Mouse (Mus musculus) cerebellum, postnatal 4 days (tissue): ENCODE results near the gene Gm7358.
"Not testable (repeated sequence)": the region's sequence is repeated elsewhere in the genome, so short reads cannot be mapped to it uniquely, and the experiment has no call there.

Source experiments
- DNase-seq, 2 experiments: peaks; one replicate each; pipeline ENCODE4 v3.0.0; 2022; ENCODE audit warnings: low spot score in 2 of 2, mixed read lengths in 1 of 2

The Gm7358 gene

GRCm38 (mm10) chr17:14059431-14059830 is at the start of gene Gm7358:
TSS of gene Gm7358 (minus strand) at chr17:14059531.
- not testable (repeated sequence) for DNase-seq

DNA sequence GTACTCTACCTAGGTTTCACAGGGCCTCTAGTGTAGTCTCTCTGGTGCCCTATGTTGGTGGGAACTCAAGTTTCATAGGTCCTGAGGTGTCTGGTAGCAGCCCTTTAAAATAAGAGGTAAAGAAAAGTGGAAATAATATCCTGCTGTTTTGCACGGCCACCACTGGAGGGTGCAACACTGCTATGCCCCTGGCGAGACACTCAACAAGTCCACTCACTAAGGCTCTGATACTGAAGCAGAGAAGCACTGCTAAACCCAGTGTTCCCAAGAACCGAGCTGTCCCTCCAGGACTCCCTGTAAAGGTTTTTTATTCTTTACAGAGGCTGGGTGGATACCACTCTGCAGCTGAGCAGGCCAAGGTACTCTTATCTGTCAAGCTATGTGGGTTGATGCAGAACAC is 43.7 kb upstream of the Gm7358 start:
- not testable (repeated sequence) for DNase-seq

GRCm38 (mm10) chr17:14101446-14101980 is 42.2 kb upstream of the Gm7358 start:
- not testable (repeated sequence) for DNase-seq

- not testable (repeated sequence) for DNase-seq
Observed at GRCm38 (mm10) chr17:14099886-14100285, 40.6 kb upstream of the Gm7358 start.

DNA sequence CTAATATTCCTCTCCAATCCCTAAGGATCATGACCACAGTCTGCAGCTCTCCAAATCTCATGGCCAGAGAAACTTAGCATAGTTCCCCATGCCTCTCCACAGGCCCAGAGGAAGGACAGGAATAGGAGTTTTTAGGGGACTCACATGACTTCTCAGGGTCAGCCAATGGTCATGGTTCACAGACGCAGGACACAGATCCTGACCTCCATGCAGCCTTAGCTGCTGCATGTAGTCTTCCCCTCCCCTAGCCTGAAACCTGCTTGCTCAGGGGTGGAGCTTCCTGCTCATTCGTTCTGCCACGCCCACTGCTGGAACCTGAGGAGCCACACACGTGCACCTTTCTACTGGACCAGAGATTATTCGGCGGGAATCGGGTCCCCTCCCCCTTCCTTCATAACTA is 34.8 kb upstream of the Gm7358 start:
- not testable (repeated sequence) for DNase-seq

- not testable (repeated sequence) for DNase-seq
Observed at GRCm38 (mm10) chr17:14086629-14087028, 27.3 kb upstream of the Gm7358 start.

GRCm38 (mm10) chr17:14041880-14042279 is 17.5 kb downstream of the Gm7358 start:
- not testable (repeated sequence) for DNase-seq

DNA sequence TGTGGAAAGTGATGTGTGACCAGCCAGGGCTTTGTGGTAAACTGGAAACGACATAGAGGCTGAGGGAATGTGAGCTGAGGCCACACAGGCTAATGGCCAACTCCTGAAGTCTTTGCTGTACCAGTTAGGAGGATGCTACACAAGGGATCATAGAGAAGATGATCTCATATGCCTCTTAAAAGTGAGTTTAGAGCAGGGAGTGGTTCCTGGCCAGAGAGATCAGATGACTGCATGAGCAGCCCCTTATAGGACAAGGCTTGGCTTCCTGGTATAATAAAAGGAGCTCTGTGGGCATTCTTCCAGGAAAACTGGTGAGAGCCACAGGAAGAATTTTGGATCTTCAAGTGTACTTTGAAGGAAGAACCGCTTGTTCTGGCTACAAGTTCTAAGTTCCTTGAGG is 22.3 kb downstream of the Gm7358 start:
- DNase-seq: not testable (repeated sequence)

DNA sequence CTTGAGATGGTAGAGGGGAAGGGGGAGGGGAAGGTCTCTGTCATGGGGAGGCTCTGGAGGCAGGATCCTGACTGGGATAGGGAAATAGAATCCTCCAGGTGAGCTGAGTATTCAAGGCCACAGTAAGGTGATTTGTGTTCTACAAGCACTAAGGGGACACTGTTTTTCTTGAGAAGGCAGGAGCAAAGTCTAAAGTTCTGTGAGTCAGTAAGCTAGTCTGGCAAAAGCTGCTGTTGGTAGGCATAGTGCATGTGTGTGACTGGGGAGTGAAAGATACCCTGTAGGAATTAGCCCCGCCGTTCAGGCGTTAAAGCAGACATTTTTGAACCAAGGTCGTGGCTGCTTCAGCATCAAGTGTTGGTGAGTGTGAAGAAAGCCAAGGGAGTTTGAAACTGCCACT is 23.2 kb downstream of the Gm7358 start:
- DNase-seq: not testable (repeated sequence)
